Mouse (Mus musculus) MEL (cell line): Measurements from ENCODE around the gene Zfp58. TPM values are rescaled to one million over a fixed set of nuclear protein-coding genes. Genes with fewer than 3 reads are reported as not detected.

Experiments
- DNase-seq: peaks from one replicate; pipeline ENCODE4 v3.0.0; 2011; ENCODE audit warnings: low read depth, low spot score
- H3K27ac ChIP-seq: 2 replicates; pipeline ENCODE4 v1.5.1; 2012; ENCODE audit warnings: low read depth, mild to moderate bottlenecking, control low read depth, low read length, moderate library complexity; ENCODE audit not compliant: control insufficient read depth
- H3K27me3 ChIP-seq, 2 experiments: fragments of 150-350 bp in 1 of 2; sonication (generic) in 1 of 2; 2 replicates each; pipeline ENCODE4 v1.6.1; 2012; ENCODE audit warnings: low read length in 2 of 2, mild to moderate bottlenecking in 2 of 2, improper control_type of control experiment in 1 of 2, moderate library complexity in 1 of 2; ENCODE audit not compliant: insufficient read depth in 2 of 2, control insufficient read depth in 1 of 2
- H3K36me3 ChIP-seq, 2 experiments: 2 replicates each; pipeline ENCODE4 v1.6.1; 2012 to 2014; ENCODE audit warnings: low read length in 2 of 2, improper control_type of control experiment in 1 of 2, inconsistent platforms in 1 of 2, mild to moderate bottlenecking in 1 of 2; ENCODE audit not compliant: insufficient read depth in 2 of 2, control insufficient read depth in 1 of 2
- H3K4me1 ChIP-seq, 2 experiments: fragments of 150-350 bp in 1 of 2; sonication (generic) in 1 of 2; 2 replicates each; pipeline ENCODE4 v1.6.1; 2012; ENCODE audit warnings: low read length in 2 of 2, improper control_type of control experiment in 1 of 2, mild to moderate bottlenecking in 1 of 2; ENCODE audit not compliant: insufficient read depth in 2 of 2, control insufficient read depth in 1 of 2
- H3K4me3 ChIP-seq, 2 experiments: fragments of 150-350 bp in 1 of 2; sonication (generic) in 1 of 2; 2 replicates each; pipeline ENCODE4 v1.5.1; 2012; ENCODE audit warnings: low read depth in 2 of 2, low read length in 2 of 2, mild to moderate bottlenecking in 2 of 2, moderate library complexity in 2 of 2, control low read depth in 1 of 2, improper control_type of control experiment in 1 of 2; ENCODE audit not compliant: control insufficient read depth in 1 of 2, insufficient read depth in 1 of 2
- H3K79me2 ChIP-seq: 2 replicates; pipeline ENCODE4 v1.6.1; 2012; ENCODE audit warnings: mild to moderate bottlenecking, low read length, moderate library complexity; ENCODE audit not compliant: control insufficient read depth, poor library complexity, insufficient read depth
- H3K9ac ChIP-seq: 2 replicates; pipeline ENCODE4 v1.6.1; 2012; ENCODE audit warnings: low read depth, mild to moderate bottlenecking, control low read depth, low read length, moderate library complexity; ENCODE audit not compliant: control insufficient read depth, poor library complexity, severe bottlenecking
- H3K9me3 ChIP-seq: fragments of 150-350 bp; sonication (generic); replicated peaks from 2 replicates; pipeline ENCODE4 v1.6.1; 2012; ENCODE audit warnings: mild to moderate bottlenecking, low read length, improper control_type of control experiment, moderate library complexity; ENCODE audit not compliant: insufficient read depth
- BHLHE40 ChIP-seq: IDR thresholded peaks from 2 replicates; pipeline ENCODE4 v1.6.1; 2012; ENCODE audit warnings: low read depth, mild to moderate bottlenecking, inconsistent platforms, low read length, improper control_type of control experiment, borderline replicate concordance
- EP300 ChIP-seq, 2 experiments: IDR thresholded peaks; 2 replicates each; pipeline ENCODE4 v1.6.1; 2011; ENCODE audit warnings: improper control_type of control experiment in 2 of 2, low read length in 2 of 2, low read depth in 1 of 2, mild to moderate bottlenecking in 1 of 2
- GATA1 ChIP-seq: IDR thresholded peaks from 2 replicates; pipeline ENCODE4 v1.6.1; 2011; ENCODE audit warnings: low read depth, low read length, improper control_type of control experiment
- MAX ChIP-seq: IDR thresholded peaks from 2 replicates; pipeline ENCODE4 v1.6.1; 2011; ENCODE audit warnings: low read length, improper control_type of control experiment
- MAZ ChIP-seq: IDR thresholded peaks from 2 replicates; pipeline ENCODE4 v1.6.1; 2012; ENCODE audit warnings: low read depth, mild to moderate bottlenecking, inconsistent platforms, low read length, improper control_type of control experiment
- MEF2A ChIP-seq: IDR thresholded peaks from 2 replicates; pipeline ENCODE4 v1.6.1; 2014; ENCODE audit warnings: low read depth, mild to moderate bottlenecking, inconsistent platforms, low read length, improper control_type of control experiment; ENCODE audit not compliant: poor library complexity, insufficient replicate concordance, severe bottlenecking; ENCODE audit errors: extremely low read depth
- MXI1 ChIP-seq: IDR thresholded peaks from 2 replicates; pipeline ENCODE4 v1.6.1; 2011; ENCODE audit warnings: mild to moderate bottlenecking, low read depth, low read length, improper control_type of control experiment
- MYC ChIP-seq: IDR thresholded peaks from 2 replicates; pipeline ENCODE4 v1.6.1; 2011; ENCODE audit warnings: low read depth, mild to moderate bottlenecking, low read length, improper control_type of control experiment, moderate library complexity
- NELFE ChIP-seq: IDR thresholded peaks from 2 replicates; pipeline ENCODE4 v1.6.1; 2011; ENCODE audit warnings: low read depth, low read length, improper control_type of control experiment
- POLR2AphosphoS2 ChIP-seq: IDR thresholded peaks from 2 replicates; pipeline ENCODE4 v1.6.1; 2011; ENCODE audit warnings: low read length, improper control_type of control experiment
- RCOR1 ChIP-seq: IDR thresholded peaks from 2 replicates; pipeline ENCODE4 v1.6.1; 2012; ENCODE audit warnings: low read depth, mild to moderate bottlenecking, inconsistent platforms, low read length, improper control_type of control experiment
- SIN3A ChIP-seq: IDR thresholded peaks from 2 replicates; pipeline ENCODE4 v1.6.1; 2012; ENCODE audit warnings: low read length, improper control_type of control experiment, inconsistent platforms
- SMC3 ChIP-seq: IDR thresholded peaks from 2 replicates; pipeline ENCODE4 v1.6.1; 2011; ENCODE audit warnings: low read depth, low read length, improper control_type of control experiment
- TAL1 ChIP-seq: IDR thresholded peaks from 2 replicates; pipeline ENCODE4 v1.6.1; 2012; ENCODE audit warnings: mild to moderate bottlenecking, inconsistent platforms, low read length, moderate library complexity, mixed read lengths
- UBTF ChIP-seq: IDR thresholded peaks from 2 replicates; pipeline ENCODE4 v1.6.1; 2012; ENCODE audit warnings: low read depth, mild to moderate bottlenecking, inconsistent platforms, low read length, improper control_type of control experiment, moderate library complexity, borderline replicate concordance; ENCODE audit not compliant: insufficient read depth
- USF1 ChIP-seq: IDR thresholded peaks from 2 replicates; pipeline ENCODE4 v1.6.1; 2014; ENCODE audit warnings: low read depth, mild to moderate bottlenecking, inconsistent platforms, low read length, improper control_type of control experiment, moderate library complexity
- ZMIZ1 ChIP-seq: IDR thresholded peaks from 2 replicates; pipeline ENCODE4 v1.6.1; 2012; ENCODE audit warnings: low read depth, mild to moderate bottlenecking, inconsistent platforms, low read length, improper control_type of control experiment, moderate library complexity
- ZNF384 ChIP-seq: IDR thresholded peaks from 2 replicates; pipeline ENCODE4 v1.6.1; 2012; ENCODE audit warnings: low read depth, mild to moderate bottlenecking, inconsistent platforms, low read length, improper control_type of control experiment
- polyA plus RNA-seq, 2 experiments: library from polyadenylated mRNA; stranded (reverse) in 1 of 2; unstranded in 1 of 2; fragments of >175 nt in 1 of 2; fragments of >200 nt in 1 of 2; gene quantifications; 2 replicates each; pipeline versions ENCODE4 v1.2.1 to v1.2.4; 2012; ENCODE audit warnings: low replicate concordance in 2 of 2, low read depth in 1 of 2; ENCODE audit not compliant: insufficient read length in 2 of 2, insufficient read depth in 1 of 2, missing spikeins in 1 of 2
- total RNA-seq: library from RNA; depleted of rRNA; stranded (reverse); fragments of 300-350 nt; gene quantifications from 2 replicates; pipeline ENCODE4 v1.2.3, GENCODE M21; 2012

Gene Zfp58
- total and polyA plus RNA-seq, 3 experiments: 3.2 to 4.8 TPM; not detected in 1

GRCm38 (mm10) chr13:67545941-67546340 is 45.6 kb upstream of the Zfp58 start:
- H3K79me2 ChIP-seq: peaks cover 18% of the 10 kb centered on the region
- DNase-seq: no peak
- H3K9me3 ChIP-seq: no peaks in the 10 kb centered on the region
- TF ChIP-seq ZMIZ1: no peak
- TF ChIP-seq UBTF: no peak
- no peak for TF ChIP-seq TAL1
- no peak for TF ChIP-seq MEF2A
- no peak for TF ChIP-seq GATA1
- no peak for TF ChIP-seq MAZ
- H3K27me3 ChIP-seq: no peaks in the 10 kb centered on the region
- H3K4me1 ChIP-seq: no peaks in the 10 kb centered on the region
- H3K36me3 ChIP-seq: peaks cover 0 to 35% of the 10 kb centered on the region in 2 experiments; a peak in 2 of 4 replicates
- H3K9ac ChIP-seq: no peak overlapping the region
- H3K4me3 ChIP-seq: no peak overlapping the region
- no peak overlapping the region for H3K27ac ChIP-seq

- TF ChIP-seq MYC (peak; percentile 75; the same call in 1 of the 2 replicates), EP300 (IDR thresholded peaks at IDR 0.05; ENCODE audit: low read depth in 1 of 2, low read length in 2 of 2) (peak; percentile 24 to 41; a peak in 2 of 4 replicates), MAX (peak; percentile 77), GATA1 (peak; percentile 40; the same call in 1 of the 2 replicates), SIN3A (peak; percentile 50), ZNF384 (no peak), BHLHE40 (0 out of 2 replicates have a peak, but pooled peaks have one; percentile 11), SMC3 (no peak), POLR2AphosphoS2 (no peak), RCOR1 (peak; percentile 57), UBTF (no peak), USF1 (no peak), MXI1 (peak; percentile 77), NELFE (no peak), MAZ (no peak)
- Histone ChIP-seq H3K4me3 (peak overlapping the region; percentile 72 to 97), H3K9me3 (no peaks in the 10 kb centered on the region), H3K9ac (peak overlapping the region; percentile 59), H3K27me3 (no peaks in the 10 kb centered on the region), H3K4me1 (peaks cover 0 to 4% of the 10 kb centered on the region in 2 experiments; a peak in 1 of 4 replicates), H3K79me2 (peaks cover 21% of the 10 kb centered on the region), H3K27ac (peak overlapping the region; percentile 36), H3K36me3 (peaks cover 0 to 9% of the 10 kb centered on the region in 2 experiments; a peak in 2 of 4 replicates)
- peak; percentile 70 for DNase-seq
Observed at GRCm38 (mm10) chr13:67527049-67527730, 26.8 kb upstream of the Zfp58 start.
